Mouse (Mus musculus) lung, postnatal 0 days (tissue): ENCODE data around the gene Stx8.

Experiments used
- CTCF ChIP-seq: IDR thresholded peaks from 2 replicates; pipeline ENCODE4 v1.5.1; 2016; ENCODE audit warnings: antibody characterized with exemption, mild to moderate bottlenecking
- EP300 ChIP-seq: IDR thresholded peaks from 2 replicates; pipeline ENCODE4 v1.6.1; 2016; ENCODE audit warnings: antibody characterized with exemption, mild to moderate bottlenecking, control low read depth

DNA sequence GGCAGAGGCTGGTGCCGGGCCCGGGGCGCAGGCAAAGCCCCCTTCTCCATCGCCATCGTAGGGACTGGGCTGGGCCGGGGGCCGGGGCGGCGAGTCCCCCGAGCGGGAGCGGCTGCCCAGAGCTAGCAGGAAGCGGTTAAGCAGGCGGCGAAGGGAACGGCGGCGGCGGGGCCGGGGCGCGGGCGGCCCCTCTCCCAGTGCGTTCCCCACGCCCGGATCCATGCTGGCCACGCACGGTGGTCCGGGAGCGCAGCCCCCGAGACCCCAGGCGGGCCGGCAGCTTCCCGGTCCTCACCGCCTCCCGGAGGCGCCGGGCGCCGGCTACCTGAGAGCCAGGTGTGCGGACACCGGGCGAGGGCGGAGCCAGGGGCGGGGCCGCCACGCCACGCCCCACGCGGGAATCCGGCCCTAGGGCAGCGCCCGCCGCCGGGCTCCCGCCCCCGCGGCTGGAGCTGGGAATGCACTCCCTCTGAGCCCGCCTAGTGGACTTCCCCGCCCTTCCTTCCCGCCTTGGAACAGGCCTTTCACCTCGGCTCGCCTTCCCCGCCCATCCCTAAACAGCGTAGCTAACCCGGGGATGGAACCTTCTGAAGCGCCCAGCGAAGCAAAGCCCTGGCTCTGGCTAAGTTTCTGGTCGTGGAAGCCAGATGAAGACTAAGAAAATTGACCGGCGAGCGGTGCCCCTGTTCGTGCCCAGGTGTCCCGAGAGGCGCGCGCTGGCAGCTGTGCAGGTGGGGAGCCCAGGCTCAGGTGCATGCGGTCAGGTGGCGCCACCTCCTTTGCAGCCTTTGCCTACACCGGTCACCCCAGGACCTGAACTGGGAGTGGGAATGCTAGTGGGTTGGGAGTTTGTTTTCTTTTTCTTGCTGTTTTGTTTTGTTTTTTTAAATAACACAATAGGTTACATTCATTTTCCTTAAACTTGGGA is 43.9 kb upstream of the Stx8 start, which contains the start of gene Usp43:
- peak; percentile 35; the same call in 1 of the 2 replicates for TF ChIP-seq CTCF
- TF ChIP-seq EP300 = no peak
